Mouse (Mus musculus) heart, embryonic 10.5 days (tissue): Measurements from ENCODE around the gene Pigq. TPM values are rescaled to one million over a fixed set of nuclear protein-coding genes. Genes with fewer than 3 reads are reported as not detected.

ENCODE experiments used
- DNase-seq: peaks from one replicate; pipeline ENCODE4 v3.0.0-alpha.2; 2017; ENCODE audit warnings: low spot score
- H3K27ac ChIP-seq: fragments of 300-500 bp; sonication (generic); 2 replicates; pipeline ENCODE4 v1.5.1; 2016; ENCODE audit warnings: mild to moderate bottlenecking
- H3K27me3 ChIP-seq: fragments of 300-500 bp; sonication (generic); 2 replicates; pipeline ENCODE4 v1.6.1; 2016; ENCODE audit warnings: mild to moderate bottlenecking; ENCODE audit not compliant: poor library complexity, insufficient read depth, severe bottlenecking
- H3K36me3 ChIP-seq: fragments of 300-500 bp; sonication (generic); 2 replicates; pipeline ENCODE4 v1.6.1; 2016; ENCODE audit warnings: mild to moderate bottlenecking, moderate library complexity
- H3K4me1 ChIP-seq: fragments of 300-500 bp; sonication (generic); 2 replicates; pipeline ENCODE4 v1.6.1; 2016; ENCODE audit warnings: mild to moderate bottlenecking
- H3K4me3 ChIP-seq: fragments of 300-500 bp; sonication (generic); 2 replicates; pipeline ENCODE4 v1.5.1; 2016; ENCODE audit warnings: mild to moderate bottlenecking, moderate library complexity
- H3K9me3 ChIP-seq: fragments of 300-500 bp; sonication (generic); 2 replicates; pipeline ENCODE4 v1.6.1; 2016; ENCODE audit warnings: mild to moderate bottlenecking, moderate library complexity
- WGBS: fragments of 180-500 bp; shearing (Covaris S2); methylation state at CpG from one replicate; pipeline ENCODE4 v1.1.7; 2016; 5-methylcytosine and 5-hydroxymethylcytosine counted together
- polyA plus RNA-seq: library from polyadenylated mRNA; unstranded; fragments of >200 nt; fragmentation: Nextera tagmentation; extraction: Ambion mirVana; gene quantifications from 2 replicates; pipeline ENCODE4 v1.2.1, GENCODE M21; 2016

The Pigq gene
- polyA plus RNA-seq, 1 experiment from 2014 or later = 71.8 TPM

DNA sequence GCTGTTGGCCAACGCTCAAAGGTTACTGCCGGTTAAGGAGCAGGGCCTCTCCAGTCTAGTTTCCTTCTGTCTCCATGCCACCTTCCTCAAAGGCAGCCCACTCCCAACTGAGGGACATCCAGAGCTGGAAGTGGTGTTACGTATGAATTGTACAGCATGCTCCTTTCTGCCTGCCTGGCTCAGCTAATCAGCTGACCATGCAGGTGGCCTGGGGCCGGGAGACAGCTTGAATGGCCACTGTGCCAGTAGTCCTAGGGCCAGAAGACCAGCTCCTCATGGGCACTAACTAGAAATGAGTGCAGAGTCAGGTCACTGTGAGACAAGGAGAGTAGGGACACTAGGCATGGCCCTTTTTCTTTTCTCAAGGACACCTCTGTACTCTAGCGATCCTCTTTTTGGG lies 8.4 kb upstream of the Pigq start:
- H3K4me3 ChIP-seq = no peak overlapping the region
- H3K4me1 ChIP-seq = peaks cover 23% of the 10 kb centered on the region
- H3K9me3 ChIP-seq = no peaks in the 10 kb centered on the region
- no peak overlapping the region for H3K27ac ChIP-seq
- 76% methylated on average over 5 of the region's 5 CpGs for WGBS
- DNase-seq = no peak
- peaks cover 9% of the 10 kb centered on the region for H3K36me3 ChIP-seq
- H3K27me3 ChIP-seq = peaks cover 57% of the 10 kb centered on the region

DNA sequence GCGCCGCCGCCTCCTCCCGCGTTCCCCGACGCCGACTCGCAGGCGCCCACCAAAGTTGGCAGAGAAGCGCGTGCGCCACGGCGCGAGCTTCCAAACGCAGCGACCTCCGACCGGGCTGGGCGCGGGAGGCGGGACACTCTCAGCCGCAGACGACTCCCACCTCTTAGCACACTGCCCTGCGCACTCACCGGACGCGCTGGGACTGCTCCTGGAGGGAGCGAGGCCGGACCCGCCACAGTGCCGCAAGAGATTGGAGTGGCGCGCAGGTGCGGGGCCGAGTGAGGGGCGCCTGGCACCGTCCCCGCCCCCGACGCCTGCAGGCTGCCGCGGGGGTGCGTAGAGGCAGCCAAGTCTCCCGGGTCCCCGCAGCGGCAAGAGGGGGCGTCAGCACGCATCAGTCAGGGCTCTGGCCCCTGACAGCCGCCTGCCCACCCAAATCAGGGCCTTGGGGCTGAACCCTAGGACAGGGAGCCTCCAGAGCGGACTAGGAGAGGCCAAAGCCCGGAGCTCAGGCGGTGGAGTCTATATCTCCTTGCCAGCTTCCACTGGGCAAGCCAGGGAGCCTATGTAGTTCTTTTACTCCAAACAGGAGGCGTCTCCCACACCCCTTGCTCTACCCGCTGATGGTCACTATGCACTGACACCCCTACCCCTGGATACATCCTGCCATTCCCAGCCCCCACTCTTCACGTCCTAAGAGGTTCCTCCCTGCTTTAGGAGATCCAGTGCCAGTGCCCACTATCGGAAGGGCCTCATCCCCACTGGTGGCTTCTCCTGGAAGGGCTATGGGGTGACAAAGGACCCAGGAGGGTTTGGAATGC lies 7.3 kb upstream of the Pigq start, which contains the start of gene A930017K11Rik:
Gene A930017K11Rik, minus strand, starts transcription at position 763 of the 821 bp plus-strand sequence.
- Histone ChIP-seq H3K27me3 (peaks cover 61% of the 10 kb centered on the region), H3K36me3 (no peaks in the 10 kb centered on the region), H3K4me1 (peaks cover 31% of the 10 kb centered on the region), H3K27ac (peak within 1 kb of the TSS; percentile 67), H3K4me3 (peak within 1 kb of the TSS; percentile 67), H3K9me3 (no peaks in the 10 kb centered on the region)
- 1% methylated on average over 58 of the region's 58 CpGs for WGBS
- DNase-seq = no peak

DNA sequence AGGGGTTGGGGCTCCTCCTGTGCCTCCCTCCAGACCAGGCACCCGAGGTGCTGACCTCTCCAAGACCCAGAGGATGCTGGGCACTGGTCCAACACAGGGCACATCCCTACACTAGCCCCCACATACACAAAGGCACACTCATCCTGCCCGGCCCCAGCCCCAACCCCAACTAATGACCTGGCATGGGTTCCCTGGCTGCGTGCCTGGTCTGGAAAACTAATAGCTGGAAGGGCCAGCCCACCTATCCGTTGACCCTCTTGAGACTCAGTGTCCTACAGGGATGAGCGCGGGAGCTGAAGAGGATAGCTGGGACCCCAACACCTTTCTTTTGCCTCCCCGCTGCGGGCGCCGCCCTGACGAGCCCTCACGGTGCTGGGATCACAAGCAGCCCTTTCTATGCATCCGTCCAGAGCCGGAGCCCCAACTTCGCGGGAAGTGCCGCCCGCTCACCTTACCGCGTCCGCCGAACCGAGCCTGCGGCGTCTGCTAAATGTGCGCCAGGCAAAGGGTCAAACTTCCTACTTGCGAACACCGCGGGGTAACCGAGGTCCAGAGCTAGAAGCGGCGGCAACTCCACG lies 6.6 kb upstream of the Pigq start:
- no peak for DNase-seq
- peaks cover 31% of the 10 kb centered on the region for H3K4me1 ChIP-seq
- peaks cover 68% of the 10 kb centered on the region for H3K27me3 ChIP-seq
- H3K27ac ChIP-seq = peak overlapping the region; percentile 67
- H3K9me3 ChIP-seq = no peaks in the 10 kb centered on the region
- H3K4me3 ChIP-seq = peak overlapping the region; percentile 67
- WGBS = under 1% methylated on average over 33 of the region's 33 CpGs
- no peaks in the 10 kb centered on the region for H3K36me3 ChIP-seq

DNA sequence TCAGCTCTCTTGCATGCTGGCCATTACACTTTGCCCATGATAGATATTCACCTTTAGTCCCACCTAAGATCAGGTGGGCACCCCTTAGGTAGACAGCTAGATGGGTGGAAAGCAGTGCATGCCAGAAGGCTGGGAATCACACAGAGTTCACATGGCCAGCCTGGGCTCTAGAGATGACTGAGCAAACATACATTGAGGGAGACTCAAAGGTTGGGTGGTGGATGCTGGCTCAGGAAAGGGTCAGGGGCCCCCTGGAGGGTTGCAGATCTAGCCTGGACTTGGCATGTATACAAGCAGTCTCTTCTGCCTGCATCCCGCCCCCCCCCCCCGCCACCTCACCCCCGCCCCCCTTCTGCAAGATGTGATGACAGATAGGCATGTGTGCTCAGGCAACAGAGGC lies 6.0 kb upstream of the Pigq start:
- Histone ChIP-seq H3K27ac (no peak overlapping the region), H3K4me1 (peaks cover 33% of the 10 kb centered on the region), H3K36me3 (no peaks in the 10 kb centered on the region), H3K27me3 (peaks cover 72% of the 10 kb centered on the region), H3K9me3 (no peaks in the 10 kb centered on the region), H3K4me3 (peak overlapping the region; percentile 67)
- no peak for DNase-seq
- WGBS = 0% methylated on average over 3 of the region's 3 CpGs

DNA sequence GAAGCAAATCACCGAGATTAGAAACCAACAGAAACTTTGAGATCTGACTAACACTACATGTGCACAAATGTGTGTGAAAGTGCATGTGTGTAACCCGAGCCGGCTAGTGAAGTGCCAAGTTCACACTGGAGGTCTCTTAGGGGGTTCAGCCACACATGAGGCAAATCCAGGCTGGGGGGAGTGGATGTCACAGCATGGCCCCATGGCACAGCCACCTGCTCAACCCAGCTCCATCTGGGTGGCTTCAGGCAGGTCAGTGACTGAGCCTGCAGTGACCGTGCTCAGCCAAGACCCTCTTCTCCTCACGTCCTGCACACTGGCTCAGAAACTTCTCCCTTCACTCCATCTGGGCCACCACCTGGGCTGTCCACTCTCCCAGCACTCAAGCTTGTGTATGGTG lies 5.2 kb upstream of the Pigq start:
- H3K9me3 ChIP-seq = no peaks in the 10 kb centered on the region
- H3K36me3 ChIP-seq = no peaks in the 10 kb centered on the region
- peaks cover 77% of the 10 kb centered on the region for H3K27me3 ChIP-seq
- WGBS = 76% methylated on average over 5 of the region's 5 CpGs
- H3K4me1 ChIP-seq = peaks cover 40% of the 10 kb centered on the region
- H3K4me3 ChIP-seq = no peak overlapping the region
- DNase-seq = no peak
- H3K27ac ChIP-seq = no peak overlapping the region

DNA sequence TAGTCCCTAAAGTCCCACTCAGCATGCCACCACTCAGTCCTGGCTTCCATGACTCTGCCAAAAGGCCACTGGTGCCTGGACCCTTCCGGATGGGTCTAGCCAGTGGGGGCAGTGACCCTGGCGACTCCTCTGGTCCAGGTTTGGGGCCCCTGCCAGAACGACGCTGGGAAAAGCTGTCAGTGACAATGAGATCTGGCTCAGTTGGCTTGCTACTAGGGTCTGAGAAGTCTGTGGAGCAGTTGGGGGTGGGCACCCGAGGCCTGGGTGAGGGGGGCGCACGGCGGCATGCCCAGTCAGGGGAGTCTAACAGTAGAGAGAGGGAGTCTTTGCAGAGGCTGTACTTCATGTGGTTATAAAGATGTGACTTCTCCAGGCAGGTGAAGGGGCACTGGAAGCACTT lies 3.3 kb upstream of the Pigq start:
- WGBS = 79% methylated on average over 8 of the region's 8 CpGs
- no peaks in the 10 kb centered on the region for H3K36me3 ChIP-seq
- no peaks in the 10 kb centered on the region for H3K9me3 ChIP-seq
- H3K4me3 ChIP-seq = no peak overlapping the region
- H3K27ac ChIP-seq = peak overlapping the region; percentile 56; the same call in 1 of the 2 replicates
- H3K4me1 ChIP-seq = peaks cover 49% of the 10 kb centered on the region
- H3K27me3 ChIP-seq = peaks cover 60% of the 10 kb centered on the region
- no peak for DNase-seq

DNA sequence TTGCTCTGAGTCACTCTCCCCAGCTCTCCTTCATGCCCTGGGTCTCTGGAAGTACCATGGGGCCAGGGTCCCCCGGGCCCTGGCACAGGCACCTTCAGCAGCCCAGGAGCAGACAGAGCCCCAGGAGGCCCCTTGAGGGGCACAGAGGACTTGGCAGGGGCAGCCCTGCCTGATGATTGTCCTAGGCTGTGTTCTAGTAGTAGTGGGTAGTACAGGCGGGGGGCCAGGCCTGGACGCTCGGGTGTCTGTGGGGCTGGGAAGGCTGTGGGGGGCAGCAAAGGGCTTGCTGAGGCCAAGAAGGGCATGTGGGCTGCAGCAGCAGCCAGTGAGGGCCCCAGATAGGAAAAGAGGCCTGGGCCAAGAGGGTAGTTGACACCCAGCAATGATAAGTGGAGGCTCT lies 2.8 kb upstream of the Pigq start:
- Histone ChIP-seq H3K27ac (peak overlapping the region; percentile 76), H3K4me3 (peak overlapping the region; percentile 23; the same call in 1 of the 2 replicates), H3K9me3 (no peaks in the 10 kb centered on the region), H3K4me1 (peaks cover 49% of the 10 kb centered on the region), H3K36me3 (no peaks in the 10 kb centered on the region), H3K27me3 (peaks cover 55% of the 10 kb centered on the region)
- DNase-seq = no peak
- WGBS = 76% methylated on average over 4 of the region's 4 CpGs

DNA sequence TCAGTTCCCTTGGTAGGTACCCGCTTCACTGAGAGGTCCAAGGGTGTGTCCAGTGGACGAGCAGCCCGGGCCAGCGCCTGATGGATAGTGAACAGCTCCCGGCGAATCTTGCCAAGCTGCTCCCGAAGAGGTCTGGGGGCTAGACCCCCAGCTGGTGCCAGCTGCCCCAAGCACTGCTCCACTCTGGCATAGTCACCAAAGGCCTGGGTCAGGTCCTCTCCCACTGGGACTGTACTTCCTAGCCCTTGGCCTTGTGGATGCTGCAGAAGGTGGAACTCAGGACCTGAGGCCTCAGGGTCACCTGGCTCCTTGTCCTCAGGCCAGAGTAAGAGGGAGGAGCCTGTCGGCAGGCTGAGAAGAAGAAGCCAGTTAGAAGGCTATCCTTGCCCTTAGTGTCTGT lies 2.2 kb upstream of the Pigq start:
- no peaks in the 10 kb centered on the region for H3K9me3 ChIP-seq
- peaks cover 48% of the 10 kb centered on the region for H3K4me1 ChIP-seq
- H3K36me3 ChIP-seq = no peaks in the 10 kb centered on the region
- peak overlapping the region; percentile 12; the same call in 1 of the 2 replicates for H3K4me3 ChIP-seq
- 75% methylated on average over 8 of the region's 8 CpGs for WGBS
- peak overlapping the region; percentile 76 for H3K27ac ChIP-seq
- peaks cover 48% of the 10 kb centered on the region for H3K27me3 ChIP-seq
- no peak for DNase-seq

DNA sequence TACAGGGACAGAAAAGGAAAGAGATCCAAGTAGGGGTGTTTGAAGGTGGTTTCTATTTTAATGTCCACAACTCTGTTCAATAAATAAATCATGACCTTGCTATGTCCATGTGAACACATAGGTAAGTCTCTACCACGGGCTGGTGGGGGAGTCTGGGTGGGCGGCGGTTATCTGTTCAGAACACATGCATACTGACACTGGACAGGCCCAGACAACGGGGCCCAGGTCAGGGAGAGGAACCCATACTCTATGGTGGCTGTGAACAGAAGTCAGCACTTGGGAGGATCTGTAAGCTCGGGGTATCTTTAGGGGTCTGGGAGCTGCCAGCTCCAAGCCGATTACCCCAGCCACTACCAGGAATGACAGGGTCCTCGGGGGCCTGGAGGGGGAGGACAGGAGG lies 1.6 kb upstream of the Pigq start:
- Histone ChIP-seq H3K27ac (peak overlapping the region; percentile 76), H3K27me3 (peaks cover 43% of the 10 kb centered on the region), H3K4me1 (peaks cover 43% of the 10 kb centered on the region), H3K4me3 (no peak overlapping the region), H3K36me3 (no peaks in the 10 kb centered on the region), H3K9me3 (no peaks in the 10 kb centered on the region)
- DNase-seq = peak; percentile 89
- 71% methylated on average over 7 of the region's 7 CpGs for WGBS

DNA sequence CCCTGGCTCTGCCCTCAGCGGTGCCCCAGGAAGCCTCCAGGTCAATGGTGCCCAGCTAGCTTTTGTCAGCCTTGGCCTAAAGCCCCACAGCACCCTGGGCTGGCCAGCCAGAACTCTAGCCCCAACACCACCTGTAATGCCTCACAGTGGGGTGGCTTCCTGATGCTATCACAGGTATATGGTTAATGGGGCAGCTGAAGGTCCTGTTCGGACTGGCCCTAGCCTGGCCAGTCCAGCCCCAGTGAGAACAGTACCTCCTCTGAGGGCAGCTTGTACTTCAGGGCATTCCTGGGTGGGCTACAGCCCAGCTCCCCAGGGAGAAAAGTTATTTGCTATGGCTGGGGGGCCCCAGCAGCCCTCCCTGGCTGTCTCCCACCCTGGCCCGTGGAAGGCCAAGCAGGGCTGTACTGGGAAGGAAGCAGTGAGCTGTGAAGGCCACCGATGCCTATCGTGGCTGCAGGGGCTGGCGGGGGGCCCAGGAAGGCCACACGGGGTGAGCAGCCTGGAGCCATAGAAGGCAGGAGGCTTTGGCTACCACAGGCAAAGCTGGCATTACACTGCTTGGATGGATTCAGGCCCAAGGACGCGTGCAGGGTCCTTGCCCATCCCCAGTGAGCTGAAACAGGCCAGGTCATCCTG lies 900 bp upstream of the Pigq start:
- 76% methylated on average over 9 of the region's 9 CpGs for WGBS
- Histone ChIP-seq H3K4me3 (no peak overlapping the region), H3K4me1 (peaks cover 42% of the 10 kb centered on the region), H3K27me3 (peaks cover 36% of the 10 kb centered on the region), H3K36me3 (no peaks in the 10 kb centered on the region), H3K9me3 (no peaks in the 10 kb centered on the region), H3K27ac (peak overlapping the region; percentile 74)
- DNase-seq = no peak

DNA sequence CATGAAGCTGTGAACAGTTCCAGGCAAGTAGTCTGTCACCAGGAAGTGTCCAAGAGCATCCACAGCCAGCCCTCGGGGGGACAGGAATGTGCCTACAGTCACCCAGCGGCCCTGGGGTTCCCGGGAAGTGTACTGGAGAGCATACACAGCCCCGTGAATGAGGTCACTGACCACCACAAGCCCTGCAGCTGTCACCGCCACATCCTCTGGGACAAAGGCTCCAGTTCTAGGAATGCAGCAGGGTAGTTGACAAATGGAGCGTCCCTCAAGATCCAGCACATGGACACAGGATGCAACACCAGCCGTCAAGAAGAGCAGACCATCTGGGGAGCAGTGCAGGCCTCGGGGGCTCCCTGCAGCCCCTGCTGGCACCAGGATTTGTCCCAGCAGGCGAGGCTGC lies 967 bp downstream of the Pigq start:
- WGBS = 66% methylated on average over 9 of the region's 9 CpGs
- Histone ChIP-seq H3K27me3 (peaks cover 24% of the 10 kb centered on the region; the same call in 1 of the 2 replicates), H3K4me3 (peak overlapping the region; percentile 1; the same call in 1 of the 2 replicates), H3K9me3 (no peaks in the 10 kb centered on the region), H3K36me3 (peaks cover 4% of the 10 kb centered on the region; the same call in 1 of the 2 replicates), H3K27ac (peak overlapping the region; percentile 75), H3K4me1 (peaks cover 48% of the 10 kb centered on the region)
- no peak for DNase-seq

DNA sequence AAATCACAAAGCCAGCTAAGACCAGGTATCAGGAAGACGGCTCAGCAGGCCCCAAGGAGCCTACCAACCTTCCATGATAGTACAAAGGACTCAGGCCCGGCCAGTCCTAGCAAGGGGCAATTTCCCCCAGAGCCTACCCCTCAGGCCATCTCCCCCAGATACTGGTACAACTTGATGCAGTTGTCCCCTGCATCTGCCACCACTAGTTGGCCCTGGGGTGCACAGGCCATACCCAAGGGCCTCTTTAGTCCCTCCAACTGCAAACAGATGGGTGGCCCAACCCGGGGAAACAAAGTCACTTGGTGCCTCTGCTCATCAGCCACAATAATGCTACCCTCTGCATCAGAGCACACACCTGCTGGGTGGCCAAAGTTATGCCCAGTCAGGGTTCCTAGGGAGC lies 1.5 kb downstream of the Pigq start:
- H3K27ac ChIP-seq = peak overlapping the region; percentile 75
- H3K4me1 ChIP-seq = peaks cover 46% of the 10 kb centered on the region
- H3K36me3 ChIP-seq = peaks cover 8% of the 10 kb centered on the region; the same call in 1 of the 2 replicates
- peak overlapping the region; percentile 1; the same call in 1 of the 2 replicates for H3K4me3 ChIP-seq
- H3K27me3 ChIP-seq = peaks cover 21% of the 10 kb centered on the region; the same call in 1 of the 2 replicates
- H3K9me3 ChIP-seq = no peaks in the 10 kb centered on the region
- DNase-seq = no peak
- WGBS = 78% methylated on average over 3 of the region's 3 CpGs
